Mouse (Mus musculus) bone marrow macrophage, adult 2 months (primary cell): ENCODE measurements around the gene Vamp2.

Source experiments
- CTCF ChIP-seq: IDR thresholded peaks from 2 replicates; pipeline ENCODE4 v1.5.1; 2012; ENCODE audit warnings: low read depth, mild to moderate bottlenecking, low read length, moderate library complexity
- POLR2A ChIP-seq: IDR thresholded peaks from 2 replicates; pipeline ENCODE4 v1.6.1; 2012; ENCODE audit warnings: mild to moderate bottlenecking, low read depth, low read length, borderline replicate concordance

DNA sequence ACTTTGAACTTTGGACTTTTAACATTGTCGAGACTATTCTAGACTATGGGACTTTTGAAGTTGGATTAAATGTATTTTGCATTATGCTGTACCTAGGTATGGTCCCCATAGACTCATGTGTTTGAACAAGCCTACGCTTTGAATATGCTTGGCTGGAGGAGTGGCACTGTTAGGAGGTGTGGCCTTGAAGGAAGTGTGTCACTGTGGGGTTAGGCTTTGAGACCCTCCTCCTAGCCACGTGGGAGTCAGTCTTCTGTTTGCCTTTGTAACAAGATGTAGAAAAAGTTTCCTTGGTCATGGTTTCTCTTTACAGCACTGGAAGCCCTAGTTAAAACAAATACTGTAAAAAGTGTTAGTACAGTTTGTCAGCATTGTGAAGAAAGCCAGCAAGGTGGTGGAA is 34.4 kb upstream of the Vamp2 start:
- TF ChIP-seq CTCF (no peak), POLR2A (no peak)
